Mouse (Mus musculus) gastrocnemius, postnatal 25 days (tissue): ENCODE results near the gene Gm49337. TPM values are rescaled to one million over a fixed set of nuclear protein-coding genes. Genes with fewer than 3 reads are reported as not detected.

Experiments used
- DNase-seq: peaks from one replicate; pipeline ENCODE4 v3.0.0; 2022
- long read RNA-seq, 2 experiments: library from polyadenylated mRNA; stranded (forward); transcript quantifications; one replicate each; pipeline ENCODE4 v2.0.0; 2021
- total RNA-seq, 2 experiments: library from RNA; stranded (reverse); gene quantifications; 1 replicate in 1 of 2; 2 replicates in 1 of 2; pipeline ENCODE4 v1.2.3; 2021

The Gm49337 gene
- total RNA-seq, result under 1 TPM; 0.29 to 0.82 TPM
- long read RNA-seq, experiment 1, result 0 reads
- long read RNA-seq, experiment 2, result 0 reads

DNA sequence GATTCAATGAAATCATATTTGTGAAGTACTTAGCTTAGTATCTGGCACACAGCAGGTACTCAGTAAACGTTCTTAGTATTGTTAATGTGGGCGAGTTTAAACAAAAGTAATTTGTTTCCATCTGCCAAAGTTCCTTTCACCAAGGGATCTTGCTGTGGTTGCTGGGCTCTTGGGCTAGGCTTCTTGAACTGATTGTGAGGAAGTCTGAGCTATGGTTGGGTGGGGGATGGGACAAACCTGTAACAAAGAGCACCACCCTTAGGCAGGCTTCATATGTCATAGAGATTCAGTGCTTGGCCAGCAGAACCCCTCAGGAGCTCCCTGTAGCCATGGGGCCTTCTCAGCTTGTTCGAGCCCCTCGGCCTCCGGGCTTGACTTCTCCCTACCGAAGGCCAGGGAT, at the start of gene Gm49337, which contains the start of gene 1700042G07Rik:
Gene Gm49337, plus strand, starts transcription at position 313 of the 400 bp plus-strand sequence.
Gene 1700042G07Rik, plus strand, starts transcription at position 301 of the 400 bp plus-strand sequence.
- no peak for DNase-seq

DNA sequence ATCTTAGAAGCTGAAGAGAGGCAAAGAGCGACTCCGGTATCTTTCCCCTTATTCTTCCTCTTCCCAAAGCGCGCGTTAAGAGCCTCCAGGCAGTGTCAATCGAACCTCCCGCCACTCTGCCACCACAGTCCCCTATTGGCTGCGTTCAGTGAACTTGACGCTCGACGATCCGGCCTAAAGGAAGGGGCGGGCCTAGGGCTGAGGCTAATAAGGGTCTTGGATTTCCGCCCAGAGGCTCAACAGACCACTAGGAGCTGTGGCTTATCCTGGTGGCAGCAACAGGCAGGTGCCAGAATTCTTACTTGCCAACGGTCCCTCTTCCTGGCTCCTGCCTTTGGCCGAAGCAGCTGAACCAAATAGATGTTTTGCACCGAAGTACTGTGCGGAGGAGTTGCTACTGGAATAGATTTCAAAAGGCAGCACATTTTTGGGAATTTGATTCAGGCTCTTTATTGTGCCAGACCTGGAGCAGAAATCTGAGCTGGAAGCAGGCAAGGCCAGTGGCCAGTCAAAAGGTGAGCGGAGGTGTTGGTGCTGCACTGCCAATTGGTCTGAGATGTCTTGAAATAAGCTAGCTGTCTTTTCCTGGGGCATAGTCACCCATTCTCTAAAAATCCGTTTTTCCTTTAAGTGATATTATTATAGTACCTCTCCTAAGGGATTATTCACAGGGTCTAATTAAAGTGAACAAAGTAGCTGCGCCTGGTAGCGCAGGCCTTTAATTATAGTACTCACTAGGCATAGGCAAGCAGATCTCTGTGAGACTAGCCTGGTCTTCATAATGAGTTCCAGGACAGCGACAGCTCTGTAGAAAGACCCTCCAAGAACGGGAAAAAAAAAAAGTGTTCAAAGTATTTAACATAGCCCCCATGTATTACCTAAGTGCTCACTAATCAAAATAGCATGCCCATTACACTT, 49.3 kb upstream of the Gm49337 start, which contains the start of the genes Rad54l and Pomgnt1:
Gene Rad54l, minus strand, starts transcription at position 89 of the 918 bp plus-strand sequence.
Gene Pomgnt1, plus strand, starts transcription at position 239 of the 918 bp plus-strand sequence.
- DNase-seq, result peak; percentile 76

DNA sequence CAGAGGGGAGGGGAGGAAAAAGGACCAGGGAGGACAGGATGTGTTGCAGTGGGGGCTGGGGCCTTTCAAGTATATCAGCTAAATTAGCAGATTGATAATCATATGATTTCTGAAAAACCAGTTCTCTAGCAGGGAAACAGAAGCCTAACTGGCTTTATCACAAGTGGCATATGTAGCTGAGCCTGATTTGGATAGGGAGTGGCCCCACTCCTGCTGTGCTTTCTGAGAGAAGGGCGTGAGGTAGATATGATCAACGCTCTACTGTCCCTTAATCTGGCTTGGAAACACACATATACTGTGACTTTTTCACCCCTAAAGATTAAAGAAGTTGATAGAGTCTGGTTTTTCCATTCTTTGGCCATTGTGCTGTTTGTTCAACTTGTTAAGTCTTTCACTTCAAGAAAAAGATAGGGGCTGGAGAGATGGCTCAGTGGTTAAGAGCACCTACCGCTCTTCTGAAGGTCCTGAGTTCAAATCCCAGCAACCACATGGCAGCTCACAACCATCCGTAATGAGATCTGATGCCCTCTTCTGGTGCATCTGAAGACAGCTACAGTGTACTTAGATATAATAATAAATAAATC, 47.3 kb upstream of the Gm49337 start:
- DNase-seq, result no peak

DNA sequence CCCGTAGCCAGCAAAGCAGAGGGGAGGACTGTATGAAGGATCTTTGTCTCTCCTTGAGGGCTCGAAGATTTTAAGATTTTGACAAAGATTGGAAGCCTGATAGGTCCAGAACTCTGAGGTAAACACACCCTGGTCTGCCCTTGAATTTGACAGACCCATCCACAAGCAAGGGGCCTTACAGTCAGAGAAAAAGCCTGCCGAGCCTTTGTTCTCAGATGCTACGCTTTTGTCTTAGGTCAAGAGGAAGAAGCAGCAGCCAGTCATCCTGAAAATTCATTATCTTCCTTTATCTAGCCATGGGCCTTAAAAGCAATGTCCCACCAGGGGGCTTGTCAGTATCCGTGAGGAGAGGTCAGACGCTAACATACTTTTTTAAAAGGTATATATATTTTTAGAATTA, 45.2 kb upstream of the Gm49337 start:
- DNase-seq, result no peak

DNA sequence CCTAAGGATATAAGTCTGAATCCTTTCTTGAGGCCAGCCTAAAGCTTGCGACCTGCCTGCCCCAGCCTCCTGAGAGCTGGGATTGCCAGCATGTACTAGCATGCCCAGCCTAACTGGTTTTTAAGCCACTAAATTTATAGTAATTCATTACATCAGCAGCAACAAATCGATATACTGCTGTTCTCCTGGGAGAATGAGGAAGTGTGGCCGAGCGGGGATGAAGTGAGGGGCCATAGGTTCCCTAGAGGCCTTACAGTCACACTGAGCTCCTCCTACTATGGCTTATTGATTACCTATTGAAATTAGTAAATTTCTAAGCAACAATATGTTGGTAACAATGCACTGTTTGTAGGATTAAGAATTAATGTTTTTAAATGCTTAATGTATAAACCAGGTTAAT, 40.1 kb upstream of the Gm49337 start:
- DNase-seq, result no peak

DNA sequence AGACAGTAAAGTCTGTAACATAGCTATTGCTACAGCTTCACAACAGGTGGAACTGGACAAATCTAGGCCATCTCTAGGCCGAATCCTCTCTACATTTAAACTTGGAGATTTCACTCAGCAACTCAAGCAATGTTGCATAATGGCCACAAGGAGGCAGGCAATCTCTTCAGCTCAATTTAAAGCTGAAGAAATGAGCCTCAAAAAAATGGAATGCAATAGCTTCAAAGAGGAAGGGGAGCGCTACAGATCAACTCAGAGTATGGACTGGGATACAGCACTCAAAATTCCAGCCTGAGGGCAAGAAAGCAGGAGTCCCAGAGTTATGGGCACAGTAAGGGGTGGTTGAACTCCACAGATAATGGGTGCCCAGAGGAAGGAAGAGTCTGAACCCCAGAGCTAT, 38.2 kb upstream of the Gm49337 start:
- DNase-seq, result no peak

DNA sequence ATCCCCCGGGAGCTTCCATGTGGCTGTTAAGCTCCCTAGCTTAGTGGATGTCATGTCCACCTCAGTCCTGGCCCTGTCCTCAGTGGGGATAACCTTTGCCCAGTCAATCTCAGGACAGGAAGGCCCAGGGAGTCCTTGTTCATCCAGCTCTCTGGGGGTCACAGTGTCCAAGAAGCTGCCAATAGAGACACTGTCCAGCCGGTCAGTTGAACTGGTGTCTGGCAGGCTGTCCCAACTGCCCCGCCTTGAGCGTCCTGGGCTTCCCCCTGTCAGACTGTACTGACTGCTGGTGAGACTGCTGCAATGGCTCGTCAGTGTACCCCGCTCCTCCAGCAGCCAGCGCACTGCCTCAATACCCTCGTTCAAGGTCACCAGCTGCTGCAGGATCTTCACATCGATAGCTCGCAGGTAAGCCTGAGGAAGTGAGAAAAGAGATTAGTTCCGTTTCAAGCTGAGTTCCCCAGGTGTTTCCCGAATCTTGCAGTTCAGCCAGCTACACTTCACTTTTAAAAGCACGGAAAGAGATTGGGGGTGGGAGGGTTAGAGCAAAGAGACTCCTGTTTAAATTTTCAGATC, 35.7 kb upstream of the Gm49337 start:
- no peak for DNase-seq

DNA sequence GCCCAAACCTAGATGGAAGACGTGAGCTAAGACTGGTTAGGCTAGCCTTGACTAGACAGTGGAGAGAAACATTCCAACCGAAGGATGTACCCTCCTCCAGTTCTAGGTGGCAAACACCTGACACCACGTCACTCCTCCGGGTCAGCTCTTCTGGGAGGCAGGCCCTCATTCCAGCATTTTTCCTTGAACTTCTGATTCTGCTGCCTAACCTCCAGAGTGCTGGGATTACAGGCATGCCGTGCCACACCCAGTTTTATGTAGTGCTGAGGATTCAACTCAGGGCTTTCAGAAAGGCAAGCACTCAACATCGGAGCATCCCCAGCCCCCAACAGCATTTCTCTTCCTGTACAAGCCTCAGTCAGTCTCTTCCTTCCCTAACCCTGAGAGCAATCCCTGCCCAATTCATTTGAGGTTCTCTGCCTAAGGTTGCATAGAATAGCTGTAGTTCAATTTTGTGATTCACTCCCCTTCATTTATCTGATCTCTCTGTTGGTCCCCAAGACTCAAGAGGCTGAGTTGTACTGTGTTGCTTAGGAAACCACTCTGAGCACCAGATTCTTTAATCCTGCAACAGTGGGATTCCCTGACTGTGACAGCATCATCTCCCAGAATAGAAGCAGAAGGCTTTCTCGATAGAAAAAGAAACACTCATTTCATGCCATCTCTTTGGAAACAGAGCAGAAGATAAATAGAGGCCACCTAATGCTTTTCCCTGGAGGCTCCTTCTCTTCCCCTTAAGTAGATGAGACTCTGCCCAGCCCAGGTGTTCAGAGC, 32.2 kb upstream of the Gm49337 start:
- DNase-seq, result no peak

DNA sequence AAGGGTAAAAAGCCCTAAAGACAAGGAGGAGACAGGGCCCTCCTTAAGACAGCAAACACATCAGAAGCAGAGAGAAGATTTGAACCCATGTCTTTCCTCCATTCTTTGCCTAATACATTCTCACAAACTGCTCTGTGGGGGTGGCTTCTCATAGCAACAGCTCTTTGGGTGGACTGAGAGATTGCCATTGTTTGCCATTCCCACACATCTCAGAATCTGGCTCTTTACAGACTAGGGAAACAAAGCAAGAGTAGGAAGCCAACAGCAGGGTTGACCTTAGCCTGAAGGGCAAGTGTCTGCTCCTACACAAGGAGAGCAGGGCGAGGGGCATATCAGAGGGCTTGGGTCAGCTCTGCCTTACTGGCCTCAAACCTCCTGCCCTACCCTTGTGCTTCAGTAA, 31.4 kb upstream of the Gm49337 start:
- no peak for DNase-seq

DNA sequence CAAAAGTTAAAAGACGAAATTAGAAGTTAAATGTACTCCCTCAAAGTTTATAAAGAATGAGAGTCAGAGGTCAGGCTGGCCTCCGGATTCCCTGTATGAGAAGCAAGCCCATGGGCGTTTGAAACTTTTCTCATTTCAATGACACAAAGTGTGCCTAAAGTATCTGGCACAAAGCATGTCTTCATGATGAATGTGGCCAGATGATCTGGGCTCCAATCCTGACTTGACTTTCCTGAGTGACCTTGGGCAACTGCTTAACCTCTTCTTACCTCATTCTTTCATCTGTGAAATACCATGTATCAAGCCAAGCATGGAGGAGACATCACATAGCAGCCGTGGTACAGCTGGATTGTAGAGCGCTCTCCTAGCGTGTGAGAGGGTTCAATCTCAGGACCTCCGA, 30.9 kb upstream of the Gm49337 start:
- no peak for DNase-seq

DNA sequence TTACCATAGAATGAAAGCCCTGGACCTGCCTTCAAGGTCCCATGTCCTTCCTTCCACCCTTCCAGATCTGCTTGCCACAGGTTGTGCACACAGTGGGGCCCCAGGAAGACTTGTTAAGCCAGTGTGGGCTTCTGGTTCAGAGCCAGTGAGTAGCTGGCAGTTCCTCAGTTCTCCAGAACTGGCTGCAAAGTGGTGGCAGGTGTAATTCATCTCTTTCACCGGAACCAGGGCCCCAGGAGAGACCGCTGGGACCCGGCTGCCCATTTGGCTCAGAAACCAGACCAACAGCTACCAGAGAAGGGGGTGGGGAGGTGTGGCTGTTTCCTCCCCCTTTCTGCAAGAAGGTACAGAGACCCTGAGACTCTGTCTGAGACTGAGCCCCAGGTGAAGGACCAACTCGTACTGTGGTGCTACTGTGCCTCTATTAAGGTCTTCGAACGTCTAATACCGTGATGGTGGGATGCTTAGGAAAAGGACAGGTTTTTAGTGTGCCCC, 29.8 kb upstream of the Gm49337 start:
- peak; percentile 34 for DNase-seq

DNA sequence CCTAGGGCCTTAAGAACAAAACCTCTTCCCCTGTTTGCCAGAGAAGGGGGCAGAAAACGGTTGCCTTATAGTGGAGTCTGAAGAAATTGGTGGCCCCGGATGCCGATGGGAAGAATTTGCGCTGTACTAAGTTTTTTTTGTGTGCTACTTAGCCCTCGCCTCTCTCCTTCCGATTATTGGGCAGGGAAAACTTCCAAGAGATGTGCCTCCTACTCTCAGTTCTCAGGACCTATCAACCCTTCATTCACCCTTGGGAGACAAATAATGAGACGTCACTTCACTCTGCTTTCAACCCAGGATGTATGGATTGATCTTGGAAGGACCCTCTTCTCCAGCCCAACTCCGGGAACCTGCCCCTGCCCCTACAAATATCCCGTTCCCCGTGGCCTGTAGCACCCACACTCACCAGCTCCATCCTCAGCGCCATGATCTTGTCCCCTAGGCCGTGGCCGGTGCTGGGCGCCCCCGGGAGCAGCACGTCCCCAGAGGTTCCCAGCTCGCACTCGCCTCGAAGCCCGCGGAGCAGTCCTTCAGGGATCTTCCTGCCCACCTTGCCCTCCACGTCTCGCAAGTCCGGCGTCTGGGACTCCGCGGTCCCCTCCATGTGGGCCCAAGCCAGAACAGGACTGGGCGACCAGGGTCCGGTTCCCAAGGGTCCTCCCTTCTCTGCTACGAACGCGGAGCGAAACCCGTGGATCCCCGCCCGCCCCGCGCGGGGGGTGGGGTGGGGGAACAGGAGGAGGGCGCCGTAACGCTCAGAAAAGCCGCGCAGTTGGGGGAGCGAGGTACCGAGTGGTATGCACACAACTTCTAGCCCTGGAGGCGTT, 29.1 kb upstream of the Gm49337 start:
- peak; percentile 66 for DNase-seq

DNA sequence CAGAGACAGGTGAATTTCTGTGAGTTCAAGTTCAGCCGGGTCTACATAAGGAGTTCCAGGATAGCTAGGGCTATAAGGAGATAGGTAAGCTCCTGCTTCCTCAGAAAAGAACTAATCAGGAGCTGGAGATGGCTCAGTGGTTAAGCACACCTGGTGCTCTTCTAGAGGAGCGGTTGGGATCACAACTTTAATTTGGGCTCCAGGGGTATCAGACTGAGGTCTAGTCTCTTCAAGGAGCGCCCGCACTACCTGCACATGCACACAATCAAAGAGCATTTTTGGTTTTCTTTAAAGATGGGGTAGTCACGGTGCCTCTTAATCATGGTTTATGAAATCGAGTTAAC, 23.4 kb upstream of the Gm49337 start:
- DNase-seq, result no peak

DNA sequence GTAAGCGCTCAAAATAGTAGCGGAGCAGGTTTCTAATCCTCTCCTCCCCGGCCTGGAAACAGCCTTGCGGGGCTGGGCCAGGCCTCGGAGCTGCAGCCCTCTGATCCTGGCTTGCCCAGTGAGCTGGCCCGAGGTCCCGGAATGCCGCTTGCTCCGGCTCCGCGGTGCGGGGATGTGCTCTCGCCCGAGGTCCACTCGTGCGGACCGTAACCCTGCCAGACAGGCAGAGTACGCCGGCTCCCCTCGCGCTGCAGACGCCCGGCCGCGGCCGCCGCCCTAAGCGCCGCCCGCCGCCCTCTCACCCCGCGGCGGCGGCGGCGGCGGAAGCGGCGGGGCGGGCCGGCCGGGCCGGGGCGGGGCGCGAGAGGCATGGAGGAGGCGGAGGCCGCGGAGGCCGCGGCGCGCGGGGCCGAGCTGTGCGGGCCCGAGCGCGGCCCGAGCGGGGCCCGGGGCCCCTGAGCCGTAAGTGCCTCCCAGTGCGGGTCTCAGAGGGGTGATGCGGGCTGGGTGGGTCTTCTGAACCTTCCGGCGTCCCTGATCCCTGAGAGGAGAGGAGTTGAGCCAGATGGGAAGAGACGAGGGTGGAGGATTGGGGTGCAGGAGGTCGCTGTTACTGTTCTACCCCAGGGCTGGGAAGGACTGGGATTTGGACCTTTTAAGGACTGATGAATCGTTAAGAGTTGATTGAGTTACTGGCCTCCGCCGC, 22.9 kb upstream of the Gm49337 start:
- DNase-seq, result peak; percentile 70

DNA sequence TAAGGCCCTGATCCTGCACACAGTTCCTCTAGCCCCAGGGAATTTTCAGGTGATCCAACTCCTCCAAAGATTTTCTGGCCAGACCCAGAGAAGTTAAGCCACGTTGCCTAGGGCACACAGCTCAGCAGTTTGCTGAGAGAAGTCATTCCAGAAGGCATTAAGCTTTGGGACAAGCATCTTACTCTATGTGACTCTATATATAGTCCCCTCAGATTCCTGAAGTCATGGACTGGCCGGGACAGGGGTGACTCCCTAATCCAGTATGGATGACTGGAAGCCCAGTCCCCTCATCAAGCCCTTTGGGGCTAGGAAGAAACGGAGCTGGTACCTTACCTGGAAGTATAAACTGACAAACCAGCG, 22.3 kb upstream of the Gm49337 start:
- no peak for DNase-seq

DNA sequence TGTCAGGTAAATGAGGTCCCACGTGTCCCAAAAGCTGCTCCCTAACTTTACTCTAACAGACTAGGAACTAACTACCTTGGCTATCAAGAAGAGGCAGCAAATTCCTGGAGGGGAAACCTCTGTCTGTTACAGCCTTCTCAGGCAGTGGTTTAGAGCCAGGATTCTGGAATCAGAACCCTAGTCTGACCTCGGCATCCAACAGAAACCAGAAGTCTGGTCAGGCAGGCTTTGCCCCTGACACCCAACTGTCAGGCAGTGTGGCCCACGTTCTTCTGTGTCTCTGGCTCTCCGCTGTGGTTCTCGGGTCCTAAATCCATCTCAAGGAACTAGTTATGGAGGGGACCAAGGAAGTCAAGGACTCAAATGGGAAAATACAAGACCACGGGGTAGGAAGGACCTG, 21.9 kb upstream of the Gm49337 start, which contains the start of gene Lurap1:
Gene Lurap1, minus strand, starts transcription at position 101 of the 400 bp plus-strand sequence.
- DNase-seq, result no peak

DNA sequence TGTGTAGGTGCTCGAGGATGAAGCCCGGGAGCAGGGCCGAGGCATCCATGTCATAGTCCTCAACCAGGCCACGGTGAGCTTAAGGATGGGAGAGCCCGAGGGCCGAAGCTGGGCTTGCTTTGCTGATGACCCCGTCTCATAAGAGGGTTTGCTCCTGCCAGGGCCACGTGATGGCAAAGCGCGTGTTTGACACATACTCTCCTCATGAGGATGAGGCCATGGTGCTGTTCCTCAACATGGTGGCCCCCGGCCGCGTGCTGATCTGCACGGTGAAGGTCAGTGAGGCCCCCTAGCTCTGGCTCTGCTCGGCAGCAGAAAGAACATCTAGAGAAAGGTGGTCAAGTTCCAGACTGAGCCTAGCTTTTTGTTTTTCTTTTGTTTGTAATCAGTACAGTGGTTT, 20.5 kb upstream of the Gm49337 start:
- DNase-seq, result no peak

DNA sequence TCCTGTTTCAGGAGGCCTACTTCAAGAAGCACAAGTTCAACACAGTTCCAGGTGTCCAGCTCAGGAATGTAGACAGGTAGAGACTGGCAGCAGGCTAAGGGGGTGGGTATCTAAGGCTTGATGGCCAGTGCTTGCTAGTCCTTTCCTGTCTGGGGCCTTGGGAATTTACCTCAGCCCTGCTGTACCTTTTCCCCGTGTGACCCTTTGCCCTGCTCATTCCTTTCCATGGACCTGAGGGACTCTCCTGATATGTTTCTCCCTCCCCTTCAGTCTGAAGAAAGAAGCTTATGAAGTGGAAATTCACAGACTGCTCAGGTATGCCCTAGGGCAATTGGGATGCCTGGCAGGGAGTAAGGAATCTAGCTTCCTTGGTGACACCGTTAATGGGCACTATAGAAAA, 15.3 kb upstream of the Gm49337 start:
- DNase-seq, result no peak

DNA sequence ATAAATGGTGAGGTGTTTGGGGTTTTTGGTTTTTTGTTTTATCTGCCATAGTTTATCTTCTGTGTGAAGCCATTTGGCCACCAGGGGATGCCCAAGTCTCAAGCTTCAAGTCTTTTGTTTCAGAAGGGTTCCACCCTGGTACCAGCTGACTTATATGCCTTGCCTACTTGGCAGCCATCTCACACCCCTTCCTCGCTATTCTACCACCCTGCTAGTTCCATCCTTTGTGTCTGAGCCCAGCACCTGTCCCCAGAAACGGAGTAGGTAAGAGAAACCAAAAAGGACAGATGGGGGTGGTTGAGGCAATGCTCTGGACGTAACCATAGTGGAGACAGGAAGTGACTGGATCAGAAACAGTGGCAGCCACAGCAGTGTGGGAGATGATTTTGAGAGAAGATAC, 13.3 kb upstream of the Gm49337 start:
- no peak for DNase-seq

DNA sequence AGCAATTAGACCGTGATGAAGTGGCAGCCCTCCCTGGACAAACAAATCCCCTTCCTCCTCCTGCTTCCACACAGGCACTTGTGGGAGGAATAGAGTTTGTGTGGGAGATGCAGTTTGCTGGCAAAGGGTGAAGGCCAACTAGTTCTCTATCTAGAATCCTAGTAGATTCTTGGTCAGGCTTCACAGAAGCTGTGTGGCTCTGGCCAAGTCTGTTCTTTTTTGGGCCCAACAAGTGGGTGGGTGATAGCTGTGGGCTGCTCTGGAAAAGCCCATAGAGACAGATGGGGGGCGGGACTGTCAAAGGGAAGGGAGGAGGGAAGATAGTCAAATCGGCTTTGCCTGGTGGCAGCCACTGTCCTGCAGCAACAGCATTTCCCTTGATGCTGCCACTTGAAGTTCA, 12.4 kb upstream of the Gm49337 start:
- no peak for DNase-seq

DNA sequence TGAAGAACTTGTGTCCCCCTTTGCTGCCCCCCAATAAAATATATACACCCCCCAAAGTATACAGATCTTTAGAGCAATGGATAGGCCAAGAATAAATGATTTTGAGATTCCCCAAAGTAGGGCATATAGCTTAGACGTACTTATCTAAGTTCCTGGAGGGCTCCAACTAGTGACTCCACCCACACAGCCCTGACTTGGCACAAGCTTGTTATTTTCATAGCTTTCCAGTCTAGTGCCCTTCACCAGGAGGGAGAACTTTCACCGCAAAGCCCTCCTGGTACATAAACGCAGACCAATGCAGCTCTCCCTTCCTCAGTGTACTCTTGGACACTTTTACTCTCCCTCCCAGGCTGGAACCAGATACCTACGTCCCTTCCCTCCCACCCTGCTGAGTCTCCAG, 11.0 kb upstream of the Gm49337 start:
- no peak for DNase-seq
